Mouse (Mus musculus): Measurements from ENCODE around the gene Ranbp3. TPM values are rescaled to one million over a fixed set of nuclear protein-coding genes. Genes with fewer than 3 reads are reported as not detected.
"Not testable (repeated sequence)": the region's sequence is repeated elsewhere in the genome, so short reads cannot be mapped to it uniquely, and the experiment has no call there.

Gene Ranbp3
- 10 to 100 TPM; 56.6 to 62.0 TPM for total RNA-seq (2021)
- long read RNA-seq, experiment 1, transcript Ranbp3-201 (16 exons, 2,373 nt) = major isoform, 45 of 106 reads
- long read RNA-seq, experiment 1, transcript Ranbp3-206 (17 exons, 2,567 nt) = minor isoform, 11 of 106 reads
- long read RNA-seq, experiment 1, partial matches to known transcripts = 34 of 106 reads
- long read RNA-seq, experiment 1, other reads (novel, unspliced or antisense) = 16 of 106 reads
- long read RNA-seq, experiment 2, transcript Ranbp3-206 (17 exons, 2,567 nt) = minor isoform, 5 of 51 reads
- long read RNA-seq, experiment 2, transcript Ranbp3-201 (16 exons, 2,373 nt) = major isoform, 32 of 51 reads
- long read RNA-seq, experiment 2, partial matches to known transcripts = 10 of 51 reads
- long read RNA-seq, experiment 2, other reads (novel, unspliced or antisense) = 4 of 51 reads

DNA sequence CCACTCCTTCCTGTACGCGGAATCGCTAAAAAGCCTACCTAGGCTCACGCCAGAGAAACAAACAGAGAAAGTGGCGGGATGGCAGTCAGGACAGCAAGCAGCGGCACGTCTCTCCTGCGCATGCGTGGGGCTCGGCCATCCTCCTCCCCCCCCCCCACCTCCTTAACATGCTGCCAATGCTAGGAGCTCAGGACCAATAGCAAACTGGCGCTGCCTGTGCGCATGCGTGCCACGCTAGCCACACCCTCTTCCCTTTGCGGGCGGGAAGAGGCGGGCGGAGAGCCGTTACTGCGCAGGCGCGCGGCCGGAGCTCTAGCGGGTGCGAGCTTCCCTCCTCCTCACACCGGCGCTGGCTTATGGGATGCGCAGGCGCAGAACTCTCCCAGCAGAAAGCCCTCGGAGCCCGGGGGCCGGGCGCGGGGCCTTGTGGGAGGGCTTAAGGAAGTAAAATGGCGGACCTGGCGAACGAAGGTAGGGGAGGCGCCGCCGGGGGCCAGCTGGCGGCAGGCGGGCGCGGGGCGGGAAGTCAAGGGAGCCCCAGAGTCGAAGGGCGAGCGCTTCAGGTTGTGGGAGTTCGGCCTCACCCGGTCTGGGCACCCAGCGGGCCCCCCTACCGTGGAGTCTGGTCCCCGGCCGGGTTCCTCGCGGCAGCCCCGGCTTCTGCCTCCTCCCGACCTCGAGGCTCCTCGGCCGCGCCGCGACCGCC, at the start of gene Ranbp3:
TSS of gene Ranbp3 (plus strand) at position 354 of the 706 bp plus-strand sequence.
- peak; percentile 99 for DNase-seq

GRCm38 (mm10) chr17:56625495-56625894, 47.6 kb upstream of the Ranbp3 start:
- DNase-seq = peak; percentile 62

- DNase-seq = peak; percentile 28
These were observed 46.8 kb upstream of the Ranbp3 start for GRCm38 (mm10) chr17:56626260-56626659.

DNA sequence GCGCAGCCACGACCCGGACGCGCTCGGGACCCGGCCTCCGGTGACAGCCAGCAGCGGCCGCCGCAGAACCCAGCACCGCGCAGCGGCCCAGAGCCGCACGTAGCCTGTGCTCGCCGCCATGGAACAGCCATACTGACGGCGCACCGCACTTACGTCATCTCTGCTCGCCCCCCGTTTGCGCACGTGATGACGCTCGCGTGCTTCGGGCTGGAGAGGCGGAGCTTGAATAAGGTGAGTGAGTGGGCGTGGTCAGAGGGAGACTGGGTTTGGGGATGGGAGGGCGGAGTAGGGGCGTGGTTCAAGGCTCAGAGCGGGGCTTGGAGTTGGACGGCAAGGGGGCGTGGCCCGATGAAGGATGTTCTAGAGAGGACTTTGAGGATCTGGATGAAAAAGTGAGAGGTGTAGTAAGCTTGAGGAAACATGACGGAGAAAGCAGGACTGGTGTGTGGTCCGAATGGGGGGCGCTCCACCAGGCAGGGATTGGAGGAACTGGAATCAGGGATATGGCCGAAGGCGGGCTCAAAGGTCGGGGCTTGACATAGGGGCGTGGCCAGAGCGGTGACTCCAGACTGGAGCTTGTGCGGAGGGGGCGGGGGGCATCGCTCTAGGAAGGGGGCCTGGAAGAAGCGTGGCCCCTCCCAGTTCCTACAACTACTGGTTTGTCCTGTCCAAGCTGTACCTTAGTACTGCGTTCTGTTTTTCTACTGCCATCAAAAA, 46.2 kb upstream of the Ranbp3 start, which contains the start of gene Lonp1:
TSS of gene Lonp1 (minus strand) at position 134 of the 717 bp plus-strand sequence.
- peak; percentile 98 for DNase-seq

DNA sequence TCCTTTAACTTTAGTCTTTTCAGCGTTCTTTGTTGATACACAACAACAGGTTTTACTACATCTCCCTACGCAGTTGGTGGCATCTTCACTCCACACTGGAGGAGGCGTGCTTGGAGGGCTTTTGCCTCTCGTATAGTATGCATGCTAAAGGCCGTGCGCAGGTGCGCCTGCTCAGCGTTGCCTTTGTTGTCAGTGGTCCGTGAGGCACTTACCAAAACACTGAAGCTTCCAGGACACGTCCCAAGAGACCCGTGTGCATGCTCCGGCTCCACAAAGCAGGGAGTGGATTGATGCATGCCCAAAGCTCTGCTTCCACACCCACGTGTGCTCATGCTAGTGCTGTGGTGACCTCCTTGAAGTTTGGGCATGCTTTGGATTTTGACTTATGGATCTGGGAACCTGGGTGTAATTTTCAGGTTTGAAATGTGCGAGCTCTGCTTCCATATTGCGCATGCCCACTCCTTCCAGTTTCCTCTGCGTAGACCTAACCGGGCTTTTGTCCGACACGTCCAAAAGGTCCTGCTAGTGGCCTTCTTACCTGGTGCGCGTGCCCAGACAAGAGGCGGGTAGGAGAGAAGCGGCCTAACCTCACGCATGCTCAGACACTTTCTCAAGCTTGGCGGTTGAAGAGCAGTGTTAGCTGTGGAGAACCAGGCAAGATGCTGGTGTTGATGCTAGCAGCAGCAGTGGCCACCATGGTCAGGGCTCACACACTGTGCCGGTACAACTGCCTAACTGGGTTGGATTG, 45.4 kb upstream of the Ranbp3 start, which contains the start of gene Catsperd:
TSS of gene Catsperd (plus strand) at position 614 of the 748 bp plus-strand sequence.
- DNase-seq = peak; percentile 47

DNA sequence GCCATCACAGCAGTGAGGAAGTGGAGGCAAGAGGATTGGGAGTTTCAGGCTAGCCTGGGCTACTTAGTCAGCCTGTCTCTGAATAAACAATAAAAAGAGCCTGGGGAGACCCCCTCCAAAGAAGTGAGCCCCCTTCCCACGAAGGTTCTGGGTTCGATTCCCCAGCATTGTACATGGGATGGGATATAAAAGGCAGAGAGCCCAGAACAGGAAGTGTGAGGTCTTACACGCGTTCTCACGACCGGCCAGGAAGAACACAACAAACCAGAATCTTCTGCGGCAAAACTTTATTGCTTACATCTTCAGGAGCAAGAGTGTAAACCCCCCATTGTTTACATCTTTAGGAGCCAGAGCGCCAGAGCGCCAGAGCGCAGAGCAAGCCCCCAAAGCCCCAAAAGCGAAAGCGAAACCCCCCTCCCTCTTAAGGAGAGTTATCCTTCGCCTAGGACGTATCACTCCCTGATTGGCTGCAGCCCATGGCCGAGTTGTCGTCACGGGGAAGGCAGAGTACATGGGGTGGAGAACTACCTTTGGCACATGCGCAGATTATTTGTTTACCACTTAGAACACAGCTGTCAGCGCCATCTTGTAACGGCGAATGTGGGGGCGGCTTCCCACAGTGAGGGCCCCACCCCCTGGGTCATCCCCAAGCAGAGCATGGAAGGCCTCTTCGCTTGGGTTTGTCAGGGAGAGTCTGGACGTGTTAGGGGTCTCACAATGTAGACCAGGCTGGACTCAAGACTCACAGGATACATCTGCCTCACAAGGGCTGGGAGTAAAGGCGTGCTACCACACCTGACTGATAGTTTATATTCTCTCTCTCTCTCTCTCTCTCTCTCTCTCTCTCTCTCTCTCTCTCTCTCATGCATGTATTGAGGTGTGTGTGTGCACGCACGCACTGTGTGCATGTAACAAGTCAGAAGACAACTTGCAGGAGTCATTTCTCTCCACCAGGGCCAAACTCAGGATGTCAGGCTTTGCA, 43.0 kb upstream of the Ranbp3 start:
- not testable (repeated sequence) for DNase-seq

DNA sequence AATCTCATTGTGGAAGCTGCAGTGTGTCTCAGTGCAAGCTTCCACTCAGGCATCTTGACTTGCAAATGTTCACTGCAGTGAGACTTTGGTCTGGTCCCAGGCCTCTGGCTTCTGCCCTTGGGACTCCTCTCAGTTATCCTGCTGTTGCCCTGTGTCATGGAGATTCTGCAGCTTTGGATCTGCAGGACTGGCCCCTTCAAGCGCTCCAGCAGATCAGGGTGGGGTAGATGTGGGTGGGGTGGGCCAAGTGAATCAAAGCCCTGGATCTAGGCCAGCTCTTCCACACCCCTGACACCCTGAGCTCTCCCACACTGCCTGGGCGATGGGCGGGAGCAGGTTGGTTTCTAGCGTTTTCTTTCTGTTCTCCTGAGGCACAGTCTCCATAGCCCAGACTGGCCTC, 41.3 kb upstream of the Ranbp3 start:
- no peak for DNase-seq

DNA sequence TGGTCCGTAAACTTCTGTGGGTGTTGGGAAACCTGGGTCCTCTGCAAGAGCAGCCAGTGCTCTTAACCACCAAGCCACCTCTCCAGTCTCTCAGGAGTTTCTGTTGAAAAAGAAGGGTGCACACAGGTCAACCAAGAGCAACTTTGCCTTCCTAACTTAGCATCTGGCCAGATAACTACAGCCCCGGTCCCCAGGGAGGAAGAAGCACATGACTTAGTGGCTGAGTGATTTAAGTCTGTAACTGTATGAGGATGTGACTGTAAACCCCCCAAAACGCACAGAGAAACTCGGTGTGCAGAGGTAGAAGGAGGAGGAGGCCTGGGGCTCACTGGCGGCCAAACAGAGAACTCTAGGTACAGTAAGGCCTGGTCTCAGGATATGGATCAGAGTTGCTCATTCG, 39.1 kb upstream of the Ranbp3 start:
- peak; percentile 53 for DNase-seq

DNA sequence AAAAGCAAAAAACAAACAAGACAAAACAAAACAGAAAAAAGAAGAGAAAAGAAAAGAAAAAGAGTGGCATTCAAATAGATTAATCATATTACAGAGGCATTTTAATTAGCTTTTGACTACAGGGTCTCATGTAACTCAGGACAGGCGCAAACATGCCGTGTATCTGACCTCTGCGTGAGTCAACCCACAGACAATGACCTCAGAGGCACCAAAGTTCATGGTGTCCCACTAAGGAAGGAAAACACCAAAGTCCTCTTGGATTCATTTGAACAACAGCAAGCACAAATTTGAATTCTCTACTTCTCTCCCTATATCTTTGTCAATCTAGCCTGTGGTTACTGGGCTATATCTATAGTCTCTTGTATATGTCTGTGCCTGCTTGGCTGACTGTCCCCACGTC, 29.9 kb upstream of the Ranbp3 start:
- no peak for DNase-seq

GRCm38 (mm10) chr17:56647546-56647945, 25.5 kb upstream of the Ranbp3 start:
- no peak for DNase-seq

- peak; percentile 19 for DNase-seq
These were observed 21.3 kb upstream of the Ranbp3 start for GRCm38 (mm10) chr17:56651801-56652200.

DNA sequence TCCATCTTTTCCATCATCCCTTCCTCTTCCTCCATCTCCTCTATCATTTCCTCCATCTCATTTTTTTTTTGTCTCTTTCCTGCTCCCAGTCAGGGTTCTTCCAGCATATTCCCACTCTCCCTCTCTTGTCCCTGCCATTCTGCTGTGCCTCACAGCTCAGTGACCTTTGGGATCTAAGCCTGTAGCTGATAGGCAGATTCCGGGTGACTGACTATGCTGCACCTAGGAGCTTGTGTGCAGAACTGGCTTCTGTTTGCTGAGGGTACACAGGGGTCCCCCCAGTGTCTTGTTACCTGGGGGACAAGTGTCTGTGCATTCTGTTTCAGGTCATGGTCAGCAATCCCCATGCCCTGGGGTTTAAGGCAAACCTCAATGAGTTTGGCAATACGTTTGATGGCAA, 18.3 kb upstream of the Ranbp3 start:
- no peak for DNase-seq

GRCm38 (mm10) chr17:56655311-56655710, 17.8 kb upstream of the Ranbp3 start:
- DNase-seq = peak; percentile 38

GRCm38 (mm10) chr17:56656171-56656570, 16.9 kb upstream of the Ranbp3 start:
- DNase-seq = peak; percentile 16

GRCm38 (mm10) chr17:56663659-56664058, 9.4 kb upstream of the Ranbp3 start:
- no peak for DNase-seq

DNA sequence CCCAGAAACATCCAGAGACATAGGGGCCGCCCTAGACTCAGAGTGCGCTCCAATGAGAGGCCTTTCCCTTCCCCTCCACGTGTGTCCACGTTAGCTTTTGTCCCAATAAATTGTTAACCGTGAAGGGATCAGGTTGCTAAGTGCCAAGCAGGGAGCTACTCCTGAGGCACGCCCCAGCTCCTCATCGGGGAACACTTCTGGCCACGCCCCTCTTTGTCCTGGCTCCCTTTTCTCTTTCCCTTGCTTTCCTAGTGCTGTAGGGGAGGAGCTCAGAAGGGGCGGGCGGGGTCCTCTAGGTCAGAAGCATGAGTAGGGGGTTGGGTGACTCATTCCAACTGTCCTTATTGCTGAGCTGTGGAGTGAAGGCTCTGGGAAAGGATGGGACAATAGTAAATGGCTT, 8.8 kb upstream of the Ranbp3 start:
- DNase-seq = no peak

DNA sequence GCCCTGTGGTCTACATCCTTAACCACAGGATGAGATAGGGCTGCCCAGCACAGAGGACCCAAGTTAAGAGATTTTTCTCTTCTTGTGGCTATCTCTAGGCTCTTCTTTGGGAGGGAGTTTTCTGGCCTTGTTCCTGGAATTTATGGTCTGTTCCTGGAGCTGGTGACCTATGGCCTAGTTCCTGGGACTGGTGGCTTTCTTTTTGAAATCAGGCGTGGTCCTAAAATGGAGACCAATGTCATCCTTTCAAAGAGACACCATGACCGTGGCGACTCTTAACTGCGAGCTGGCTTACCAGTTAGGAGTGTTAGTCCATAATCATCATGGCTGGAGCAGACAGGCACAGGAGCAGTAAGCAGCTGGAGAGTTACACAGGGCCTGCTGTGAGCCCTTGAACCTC, 6.7 kb upstream of the Ranbp3 start:
- no peak for DNase-seq

- no peak for DNase-seq
These were observed 5.5 kb upstream of the Ranbp3 start for GRCm38 (mm10) chr17:56667591-56667990.

GRCm38 (mm10) chr17:56668384-56669144, 4.5 kb upstream of the Ranbp3 start:
- DNase-seq = peak; percentile 91

DNA sequence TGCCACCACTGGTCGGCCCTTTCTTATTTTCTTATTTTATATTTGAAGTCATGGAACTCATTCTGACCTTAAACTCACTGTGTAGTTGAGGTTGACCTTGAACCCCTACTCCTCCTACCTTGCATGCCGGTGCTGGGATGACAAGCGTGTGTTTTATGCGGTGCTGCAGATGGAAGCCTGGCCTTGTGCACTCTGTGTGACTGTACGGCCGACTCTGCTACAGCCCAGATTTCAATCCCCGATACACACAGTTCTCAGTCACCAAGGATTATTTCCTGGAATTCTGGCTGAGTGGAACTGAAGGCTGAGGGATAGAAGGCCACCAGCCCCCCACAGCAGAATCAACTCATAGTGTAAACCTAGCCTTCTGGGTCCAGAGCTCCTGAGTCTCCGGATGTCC, 3.3 kb upstream of the Ranbp3 start:
- DNase-seq = no peak
